8 mouse cellular contexts compared by ENCODE assay signal in genomic region chr6:115523201-115523600, GRCm38 (mm10). TPM values are rescaled to one million over a fixed set of nuclear protein-coding genes. Genes with fewer than 3 reads are reported as not detected.
DNase-seq lines count a peak whose midpoint lies in the region; ATAC-seq and TF ChIP-seq lines count a peak whose summit lies in the region.

No protein-coding gene starts in this region.

- ATAC-seq in CD4-positive, CD25-positive, alpha-beta regulatory T cell, adult 4 months: no peak
- ATAC-seq in megakaryocyte-erythroid progenitor cell, adult 5-6 weeks (replicated peaks; ENCODE audit: low FRiP score, low TSS enrichment, poor library complexity, severe bottlenecking): no peak

- no peak overlapping the region for H3K9ac ChIP-seq in heart, adult 2 months (ENCODE audit: low read depth, low read length)

- no peaks in the 10 kb centered on the region for H3K27me3 ChIP-seq in heart, adult 2 months (ENCODE audit: control insufficient read depth, insufficient read depth, low read length)
- peaks cover 34% of the 10 kb centered on the region for H3K27me3 ChIP-seq in heart, embryonic 10.5 days (ENCODE audit: insufficient read depth, poor library complexity, severe bottlenecking)

- no peak for TF ChIP-seq POLR2A in heart, adult 2 months (IDR thresholded peaks at IDR 0.05; ENCODE audit: insufficient read depth, low read depth, low read length)

- no peaks in the 10 kb centered on the region for H3K9me3 ChIP-seq in heart, embryonic 10.5 days

- H3K79me2 ChIP-seq in heart, adult 2 months (replicated peaks; ENCODE audit: control insufficient read depth, insufficient read depth, low read length): no peaks in the 10 kb centered on the region

- peak overlapping the region; percentile 65 for H3K27ac ChIP-seq in heart, adult 2 months
- no peak overlapping the region for H3K27ac ChIP-seq in heart, embryonic 10.5 days

- WGBS in heart, adult 2 months: 19% methylated on average over 9 of the region's 9 CpGs
- 71% methylated on average over 9 of the region's 9 CpGs for WGBS in heart, embryonic 10.5 days

- TF ChIP-seq EP300 in heart, adult 2 months (IDR thresholded peaks at IDR 0.05; ENCODE audit: insufficient read depth, low read depth, low read length): no peak

- peaks cover 14% of the 10 kb centered on the region for H3K4me1 ChIP-seq in heart, adult 2 months (ENCODE audit: control insufficient read depth, insufficient read depth, low read length)
- H3K4me1 ChIP-seq in heart, embryonic 10.5 days: peaks cover 25% of the 10 kb centered on the region; the same call in 1 of the 2 replicates

- no peak overlapping the region for H3K4me3 ChIP-seq in heart, adult 2 months
- no peak overlapping the region for H3K4me3 ChIP-seq in heart, embryonic 10.5 days

- intact Hi-C loops in heart, adult 2 months (cut with DNase I): loop anchor here (5.0 kb wide), 2 partner anchors 91 to 256 kb away; no protein-coding TSS in a partner anchor

- H3K36me3 ChIP-seq in heart, adult 2 months (ENCODE audit: control insufficient read depth, insufficient read depth, low read length): no peaks in the 10 kb centered on the region
- H3K36me3 ChIP-seq in heart, embryonic 10.5 days: no peaks in the 10 kb centered on the region

- no peak for TF ChIP-seq CTCF in heart, adult 2 months (IDR thresholded peaks at IDR 0.05)

- DNase-seq in heart, adult 2 months: peak; percentile 59 to 61
- no peak for DNase-seq in heart, embryonic 10.5 days (ENCODE audit: low spot score)
- DNase-seq in 416B (ENCODE audit: low read depth): peak; percentile 46
- DNase-seq in cerebellum, postnatal 10 days: peak; percentile 81 to 85
- peak; percentile 67 for DNase-seq in layer of hippocampus, adult 9-11 months
- DNase-seq in neural tube, embryonic 10.5 days (ENCODE audit: extremely low spot score, low spot score): no peak

RNA-seq across cellular contexts. Expression of gene Tsen2, which starts 21.3 kb away (rescaled TPM):
- 1 to 10 TPM; 6.1 to 7.2 TPM for total RNA-seq in heart, adult 2 months (2021)
- polyA plus RNA-seq in heart, adult 2 months (2012; rRNA removed): 3.9 and 4.3 TPM in 2 replicates
- 27.0 and 29.0 TPM in 2 replicates for polyA plus RNA-seq in heart, embryonic 10.5 days (2016; fragmentation: Nextera tagmentation; extraction: Ambion mirVana)
- 10 to 100 TPM; 13.0 to 16.5 TPM for polyA plus RNA-seq in CD4-positive, CD25-positive, alpha-beta regulatory T cell, adult 4 months (2017; shearing (Covaris generic))
- total RNA-seq in megakaryocyte-erythroid progenitor cell, adult 5-6 weeks (2014; fragmentation: Nextera tagmentation): 18.7 and 27.8 TPM in 2 replicates
- total RNA-seq in megakaryocyte-erythroid progenitor cell, adult 5-6 weeks (2017): 31.5 and 35.8 TPM in 2 replicates

Comparison
In these comparisons a context has a peak if more than half of its experiments do, and no peak if none do; other contexts are left out.
1. DNase-seq: peak in heart, adult 2 months (2 of 2), 416B (single experiment), cerebellum, postnatal 10 days (2 of 2) and layer of hippocampus, adult 9-11 months (single experiment); none in heart, embryonic 10.5 days (single experiment) and neural tube, embryonic 10.5 days (single experiment).